Mouse (Mus musculus) forelimb bud, embryonic 11.5 days (tissue): Measurements from ENCODE around the gene Spp2.

Experiments used
- DNase-seq: peaks from one replicate; pipeline ENCODE4 v3.0.0-alpha.2; 2012; ENCODE audit warnings: low read depth, low spot score

Gene Spp2

GRCm38 (mm10) chr1:88406807-88407198, at the start of gene Spp2:
Gene Spp2 (plus strand): TSS chr1:88406961.
- DNase-seq, result no peak

GRCm38 (mm10) chr1:88357458-88358090, 49.2 kb upstream of the Spp2 start:
- DNase-seq, result peak; percentile 92

- no peak for DNase-seq
These were observed 48.6 kb upstream of the Spp2 start for GRCm38 (mm10) chr1:88358102-88358654.

GRCm38 (mm10) chr1:88361085-88361484, 45.7 kb upstream of the Spp2 start:
- DNase-seq, result no peak

GRCm38 (mm10) chr1:88366881-88367644, 39.7 kb upstream of the Spp2 start:
- DNase-seq, result no peak

GRCm38 (mm10) chr1:88378446-88378845, 28.3 kb upstream of the Spp2 start:
- no peak for DNase-seq

- no peak for DNase-seq
These were observed 15.1 kb upstream of the Spp2 start for GRCm38 (mm10) chr1:88391632-88392031.

GRCm38 (mm10) chr1:88393321-88393720, 13.4 kb upstream of the Spp2 start:
- no peak for DNase-seq

- no peak for DNase-seq
These were observed 3.4 kb upstream of the Spp2 start for GRCm38 (mm10) chr1:88403378-88403777.

GRCm38 (mm10) chr1:88406078-88406806, 519 bp upstream of the Spp2 start:
- DNase-seq, result peak; percentile 19

- no peak for DNase-seq
These were observed 1.6 kb downstream of the Spp2 start for GRCm38 (mm10) chr1:88408340-88408739.

- no peak for DNase-seq
These were observed 5.3 kb downstream of the Spp2 start for GRCm38 (mm10) chr1:88412013-88412412.

- no peak for DNase-seq
These were observed 12.2 kb downstream of the Spp2 start for GRCm38 (mm10) chr1:88418943-88419342.

- no peak for DNase-seq
These were observed 15.3 kb downstream of the Spp2 start for GRCm38 (mm10) chr1:88422045-88422444.

GRCm38 (mm10) chr1:88422846-88423395, 16.2 kb downstream of the Spp2 start:
- no peak for DNase-seq

GRCm38 (mm10) chr1:88424602-88425252, 18.0 kb downstream of the Spp2 start:
- DNase-seq, result peak; percentile 82

GRCm38 (mm10) chr1:88427987-88428741, 21.4 kb downstream of the Spp2 start:
- DNase-seq, result no peak

GRCm38 (mm10) chr1:88429413-88429812, 22.7 kb downstream of the Spp2 start:
- no peak for DNase-seq

- no peak for DNase-seq
These were observed 24.5 kb downstream of the Spp2 start for GRCm38 (mm10) chr1:88431262-88431661.

- DNase-seq, result no peak
These were observed 25.8 kb downstream of the Spp2 start for GRCm38 (mm10) chr1:88432601-88433000.
